Mouse (Mus musculus) layer of hippocampus, adult 11-12 months (tissue): ENCODE measurements at regions not wholly inside any gene's neighbourhood (a gene's known extent, or its start where the extent isn't known, plus 50 kb on each side); places are given as distances from the start of the nearest gene placed in this dataset.

Experiments
- DNase-seq: peaks from one replicate; pipeline ENCODE4 v3.0.0; 2022; ENCODE audit warnings: low spot score

- DNase-seq = peak; percentile 1
Measured at GRCm38 (mm10) chrX:63136873-63137504, 669.2 kb downstream of the 4931400O07Rik start.
